Mouse (Mus musculus) erythroblast, embryonic 14.5 days (primary cell): Measurements from ENCODE around the gene Zbtb43. TPM values are rescaled to one million over a fixed set of nuclear protein-coding genes. Genes with fewer than 3 reads are reported as not detected.
A peak's percentile ranks its signal among the peaks of the same experiment; 100 is the strongest.

Source experiments
- H3K27me3 ChIP-seq: 2 replicates; pipeline ENCODE4 v1.6.1; 2012; ENCODE audit warnings: inconsistent platforms; ENCODE audit not compliant: control insufficient read depth
- H3K36me3 ChIP-seq: 2 replicates; pipeline ENCODE4 v1.6.1; 2012; ENCODE audit warnings: mild to moderate bottlenecking, inconsistent platforms; ENCODE audit not compliant: control insufficient read depth
- H3K4me1 ChIP-seq: 2 replicates; pipeline ENCODE4 v1.6.1; 2012; ENCODE audit warnings: inconsistent platforms; ENCODE audit not compliant: control insufficient read depth
- H3K4me3 ChIP-seq: replicated peaks from 2 replicates; pipeline ENCODE3; 2012; ENCODE audit warnings: moderate library complexity, mild to moderate bottlenecking, inconsistent platforms
- H3K9me3 ChIP-seq: 2 replicates; pipeline ENCODE4 v1.6.1; 2012; ENCODE audit warnings: low read length, inconsistent platforms, mixed read lengths; ENCODE audit not compliant: control insufficient read depth
- GATA1 ChIP-seq: IDR thresholded peaks from 2 replicates; pipeline ENCODE4 v1.6.1; 2012; ENCODE audit warnings: low read length, inconsistent platforms, mixed read lengths
- TAL1 ChIP-seq: IDR thresholded peaks from 3 replicates; pipeline ENCODE4 v1.6.1; 2012; ENCODE audit warnings: low read length, inconsistent platforms, mixed read lengths
- polyA plus RNA-seq: library from polyadenylated mRNA; stranded (reverse); fragments of >175 nt; gene quantifications from 2 replicates; pipeline ENCODE4 v1.2.3, GENCODE M21; 2012

Zbtb43 gene
- 0.04 TPM in 2 replicates for polyA plus RNA-seq

GRCm38 (mm10) chr2:33468466-33469097, at the start of gene Zbtb43:
TSS of gene Zbtb43 (minus strand) at chr2:33468559.
- Histone ChIP-seq H3K4me3 (peak within 1 kb of the TSS; percentile 95), H3K36me3 (peaks cover 26% of the 10 kb centered on the region), H3K27me3 (no peaks in the 10 kb centered on the region), H3K9me3 (no peaks in the 10 kb centered on the region), H3K4me1 (peaks cover 29% of the 10 kb centered on the region)
- TF ChIP-seq GATA1, result no peak
- no peak for TF ChIP-seq TAL1

DNA sequence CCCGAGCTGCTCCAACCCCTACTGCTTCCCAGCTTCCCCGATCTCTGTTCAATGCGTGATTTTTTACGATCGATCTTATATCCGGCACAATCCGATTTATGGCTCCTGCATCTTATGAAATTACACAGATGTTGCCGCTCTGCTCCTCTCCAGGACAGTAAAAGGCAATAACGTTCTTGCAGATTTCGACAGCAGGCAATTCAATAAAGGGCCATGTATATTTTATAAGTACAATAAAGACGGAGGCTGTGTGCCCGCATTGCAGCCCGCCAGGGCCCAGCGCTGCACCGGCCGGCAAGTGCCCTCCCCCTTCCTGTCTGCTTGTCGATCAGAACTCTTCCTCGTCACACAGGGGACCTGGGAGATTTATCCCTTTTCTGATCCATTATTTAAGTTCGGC, 47.5 kb upstream of the Zbtb43 start:
- Histone ChIP-seq H3K9me3 (no peaks in the 10 kb centered on the region; the same call in 1 of the 2 replicates), H3K4me1 (no peaks in the 10 kb centered on the region; the same call in 1 of the 2 replicates), H3K27me3 (no peaks in the 10 kb centered on the region), H3K36me3 (no peaks in the 10 kb centered on the region), H3K4me3 (no peak overlapping the region)
- TF ChIP-seq GATA1, result no peak
- TF ChIP-seq TAL1, result no peak

DNA sequence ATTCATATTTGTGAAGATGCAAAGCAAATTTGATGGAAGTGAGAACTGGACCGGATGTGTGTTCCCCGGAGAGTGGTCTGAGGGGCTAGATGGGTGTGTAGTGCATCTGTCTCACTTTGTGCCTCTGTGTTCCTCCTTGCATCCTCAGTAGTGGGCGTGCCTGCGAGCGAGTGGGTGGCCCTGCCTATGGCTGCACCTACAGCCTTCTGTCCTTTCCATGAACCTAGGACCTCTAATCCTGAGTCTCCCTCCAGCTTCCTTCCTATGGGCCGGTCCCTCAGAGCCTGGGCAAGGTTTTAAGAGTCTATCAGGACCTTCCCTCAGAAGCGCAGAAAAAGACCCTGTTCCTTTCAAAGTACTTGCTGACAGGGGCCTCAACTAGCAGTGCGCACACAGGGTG, 47.1 kb upstream of the Zbtb43 start:
- Histone ChIP-seq H3K9me3 (no peaks in the 10 kb centered on the region; the same call in 1 of the 2 replicates), H3K4me1 (no peaks in the 10 kb centered on the region; the same call in none of the 2 replicates), H3K27me3 (no peaks in the 10 kb centered on the region), H3K4me3 (no peak overlapping the region), H3K36me3 (no peaks in the 10 kb centered on the region)
- TF ChIP-seq TAL1 (no peak), GATA1 (no peak)

DNA sequence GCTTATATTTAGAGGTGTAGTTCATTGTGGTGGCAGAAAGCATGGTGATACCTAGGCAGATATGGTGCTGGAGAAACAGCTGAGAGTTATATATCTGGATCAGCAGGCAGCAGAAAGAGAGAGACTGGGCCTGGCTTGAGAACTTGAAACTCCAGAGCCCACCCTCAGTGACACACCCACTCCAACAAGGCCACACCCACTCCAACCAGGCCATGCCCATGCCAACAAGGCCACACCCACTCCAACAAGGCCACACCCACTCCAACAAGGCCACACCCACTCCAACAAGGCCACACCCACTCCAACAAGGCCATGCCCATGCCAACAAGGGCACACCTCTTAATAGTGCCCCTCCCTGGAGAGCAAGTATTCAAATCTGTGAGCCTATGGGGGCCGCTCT, 42.4 kb upstream of the Zbtb43 start:
- no peaks in the 10 kb centered on the region for H3K27me3 ChIP-seq
- H3K4me3 ChIP-seq, result no peak overlapping the region
- H3K9me3 ChIP-seq, result no peaks in the 10 kb centered on the region; the same call in 1 of the 2 replicates
- no peak for TF ChIP-seq GATA1
- no peak for TF ChIP-seq TAL1
- no peaks in the 10 kb centered on the region; the same call in none of the 2 replicates for H3K4me1 ChIP-seq
- H3K36me3 ChIP-seq, result no peaks in the 10 kb centered on the region

DNA sequence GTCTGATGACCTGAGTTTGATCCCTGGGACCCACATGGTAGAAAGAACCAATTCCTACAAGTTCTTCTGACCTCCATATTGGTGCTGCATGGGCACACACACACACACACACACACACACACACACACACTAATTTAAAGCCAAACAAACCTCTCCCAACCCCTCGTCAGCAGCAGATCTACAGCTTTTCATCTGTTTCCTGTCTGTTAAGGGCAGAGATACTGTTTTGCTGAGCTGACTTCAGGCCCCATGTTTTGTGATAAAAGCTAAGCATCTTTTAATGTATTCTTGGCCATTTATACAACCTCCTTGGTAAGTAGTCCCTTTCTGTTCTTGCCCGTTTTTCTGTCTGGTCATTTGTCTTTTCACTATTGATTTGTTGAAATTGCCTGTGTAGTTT, 34.2 kb upstream of the Zbtb43 start:
- Histone ChIP-seq H3K36me3 (no peaks in the 10 kb centered on the region), H3K9me3 (no peaks in the 10 kb centered on the region), H3K27me3 (no peaks in the 10 kb centered on the region), H3K4me3 (no peak overlapping the region), H3K4me1 (no peaks in the 10 kb centered on the region)
- TF ChIP-seq GATA1, result no peak
- no peak for TF ChIP-seq TAL1

GRCm38 (mm10) chr2:33498280-33498679, 29.9 kb upstream of the Zbtb43 start:
- H3K9me3 ChIP-seq, result no peaks in the 10 kb centered on the region
- no peaks in the 10 kb centered on the region for H3K27me3 ChIP-seq
- H3K4me1 ChIP-seq, result no peaks in the 10 kb centered on the region
- TF ChIP-seq TAL1 (no peak), GATA1 (no peak)
- H3K4me3 ChIP-seq, result no peak overlapping the region
- H3K36me3 ChIP-seq, result no peaks in the 10 kb centered on the region

DNA sequence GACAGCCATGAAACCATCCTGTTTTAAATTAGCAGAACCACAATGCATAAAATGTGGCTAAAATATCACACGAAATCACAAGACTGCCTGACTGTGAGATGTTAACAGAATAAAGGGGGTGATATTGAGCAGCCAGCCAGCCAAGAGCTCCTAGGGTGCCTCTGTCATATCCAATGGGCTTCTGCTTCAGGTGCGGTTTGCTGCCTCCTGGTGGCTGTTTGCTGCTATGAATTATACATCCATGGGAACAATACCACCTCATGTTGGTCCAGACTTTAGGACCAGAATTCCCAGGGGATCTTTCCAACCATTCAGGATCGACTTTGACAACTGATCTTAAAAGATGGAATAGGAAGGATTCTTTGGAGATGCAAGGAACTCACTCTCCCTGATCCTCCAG, 27.3 kb upstream of the Zbtb43 start:
- H3K4me1 ChIP-seq, result no peaks in the 10 kb centered on the region
- TF ChIP-seq TAL1, result no peak
- no peak for TF ChIP-seq GATA1

GRCm38 (mm10) chr2:33492041-33492440, 23.7 kb upstream of the Zbtb43 start:
- no peaks in the 10 kb centered on the region for H3K9me3 ChIP-seq
- no peak overlapping the region for H3K4me3 ChIP-seq
- H3K27me3 ChIP-seq, result no peaks in the 10 kb centered on the region
- H3K36me3 ChIP-seq, result no peaks in the 10 kb centered on the region
- no peaks in the 10 kb centered on the region for H3K4me1 ChIP-seq
- no peak for TF ChIP-seq TAL1

More for the DNA sequence above, 27.3 kb upstream of the Zbtb43 start:
- H3K9me3 ChIP-seq, result no peaks in the 10 kb centered on the region
- H3K27me3 ChIP-seq, result no peaks in the 10 kb centered on the region
- no peak overlapping the region for H3K4me3 ChIP-seq
- no peaks in the 10 kb centered on the region for H3K36me3 ChIP-seq

- H3K27me3 ChIP-seq, result no peaks in the 10 kb centered on the region
- H3K9me3 ChIP-seq, result no peaks in the 10 kb centered on the region
- H3K36me3 ChIP-seq, result no peaks in the 10 kb centered on the region
- H3K4me1 ChIP-seq, result no peaks in the 10 kb centered on the region
- TF ChIP-seq TAL1 (no peak), GATA1 (no peak)
- no peak overlapping the region for H3K4me3 ChIP-seq
Measured at GRCm38 (mm10) chr2:33489565-33489964, 21.2 kb upstream of the Zbtb43 start.

GRCm38 (mm10) chr2:33487332-33487731, 19.0 kb upstream of the Zbtb43 start:
- TF ChIP-seq TAL1 (no peak), GATA1 (no peak)
- Histone ChIP-seq H3K27me3 (no peaks in the 10 kb centered on the region), H3K4me3 (no peak overlapping the region)

More at GRCm38 (mm10) chr2:33487332-33487731, 19.0 kb upstream of the Zbtb43 start:
- H3K9me3 ChIP-seq, result no peaks in the 10 kb centered on the region
- H3K4me1 ChIP-seq, result no peaks in the 10 kb centered on the region
- H3K36me3 ChIP-seq, result no peaks in the 10 kb centered on the region
